Mouse (Mus musculus) cerebellum, adult 8-10 months (tissue): ENCODE measurements at regions not wholly inside any gene's neighbourhood (a gene's known extent, or its start where the extent isn't known, plus 50 kb on each side); places are given as distances from the start of the nearest gene placed in this dataset.

Experiments
- DNase-seq: peaks from one replicate; pipeline ENCODE4 v3.0.0; 2022

DNA sequence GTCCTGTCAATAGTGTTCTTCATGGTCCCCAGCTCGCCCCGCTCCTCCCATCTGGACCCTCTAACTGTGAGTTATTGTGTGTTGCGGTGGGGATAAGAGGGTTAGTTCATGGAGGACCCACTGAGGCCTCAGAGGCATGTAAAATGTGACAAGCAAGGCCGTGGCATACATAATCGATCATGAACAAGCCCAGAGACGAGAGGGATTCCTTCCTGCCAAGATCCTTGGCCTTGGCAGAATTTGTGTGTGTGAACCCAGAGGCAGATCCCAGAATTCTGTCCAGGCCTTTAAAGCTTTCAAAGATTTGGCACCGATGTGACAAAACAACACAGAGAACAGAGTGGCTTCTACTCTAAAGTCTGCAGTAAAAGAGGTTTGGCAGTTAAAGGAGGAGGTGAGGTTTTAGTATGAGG lies 146.4 kb upstream of the Spdye4c start:
- no peak for DNase-seq

- no peak for DNase-seq
Observed at GRCm38 (mm10) chr2:128445443-128445842, 145.6 kb upstream of the Spdye4c start.

GRCm38 (mm10) chr2:128449294-128449693 lies 141.7 kb upstream of the Spdye4c start:
- no peak for DNase-seq

- peak; percentile 16 for DNase-seq
Observed at GRCm38 (mm10) chr2:128450045-128450444, 141.0 kb upstream of the Spdye4c start.

DNA sequence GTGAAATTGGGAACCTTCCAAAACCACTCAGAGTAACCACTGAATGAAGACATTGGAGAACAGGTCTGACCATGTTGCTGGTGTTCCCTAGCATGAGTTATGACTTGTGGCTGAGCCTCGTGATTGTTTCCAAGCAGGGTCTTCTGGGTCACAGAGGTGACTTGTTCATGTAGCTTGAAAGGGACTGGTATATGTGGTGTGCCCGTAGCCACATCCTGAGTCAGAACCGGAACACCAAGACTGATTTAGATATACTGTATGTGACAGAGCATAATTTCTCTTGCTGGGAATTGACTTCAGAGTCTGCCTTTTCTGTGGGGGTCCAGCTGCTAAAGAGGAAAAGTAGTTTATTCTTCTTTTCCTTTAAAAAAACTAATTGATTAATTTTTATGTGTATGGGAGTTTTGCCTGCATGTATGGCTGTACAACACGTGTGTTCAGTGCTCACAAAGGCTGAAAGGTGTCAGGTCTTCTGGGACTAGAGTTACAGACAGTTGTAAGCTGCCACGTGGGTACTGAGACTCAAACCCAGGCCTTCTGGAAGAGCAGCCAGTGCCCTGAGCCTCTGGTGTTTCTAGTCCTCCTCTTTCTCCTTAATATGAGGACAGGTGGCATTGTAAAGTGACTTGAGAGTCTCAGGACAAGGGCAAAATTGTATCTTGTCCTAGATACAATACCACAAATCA lies 139.3 kb upstream of the Spdye4c start:
- no peak for DNase-seq

GRCm38 (mm10) chr2:128452582-128452981 lies 138.4 kb upstream of the Spdye4c start:
- DNase-seq: no peak

DNA sequence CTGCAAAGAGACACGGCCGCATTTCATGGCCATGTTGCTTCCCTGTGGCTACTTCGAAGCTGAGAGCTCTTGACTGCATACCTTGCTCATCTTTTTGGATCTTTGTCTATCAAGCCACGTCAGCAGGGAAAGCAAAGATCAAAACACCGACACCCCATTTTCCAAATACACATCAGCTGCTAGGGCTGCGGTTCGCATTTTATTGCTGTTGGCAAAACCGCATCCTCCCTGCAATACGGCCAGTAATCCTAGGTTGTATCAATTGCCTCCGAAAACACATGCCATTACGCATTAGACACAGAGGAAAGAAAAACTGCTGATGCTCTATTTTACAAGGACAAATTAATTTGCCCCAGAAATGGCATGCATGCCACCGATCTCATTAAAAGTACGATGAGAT lies 136.5 kb upstream of the Spdye4c start:
- no peak for DNase-seq

DNA sequence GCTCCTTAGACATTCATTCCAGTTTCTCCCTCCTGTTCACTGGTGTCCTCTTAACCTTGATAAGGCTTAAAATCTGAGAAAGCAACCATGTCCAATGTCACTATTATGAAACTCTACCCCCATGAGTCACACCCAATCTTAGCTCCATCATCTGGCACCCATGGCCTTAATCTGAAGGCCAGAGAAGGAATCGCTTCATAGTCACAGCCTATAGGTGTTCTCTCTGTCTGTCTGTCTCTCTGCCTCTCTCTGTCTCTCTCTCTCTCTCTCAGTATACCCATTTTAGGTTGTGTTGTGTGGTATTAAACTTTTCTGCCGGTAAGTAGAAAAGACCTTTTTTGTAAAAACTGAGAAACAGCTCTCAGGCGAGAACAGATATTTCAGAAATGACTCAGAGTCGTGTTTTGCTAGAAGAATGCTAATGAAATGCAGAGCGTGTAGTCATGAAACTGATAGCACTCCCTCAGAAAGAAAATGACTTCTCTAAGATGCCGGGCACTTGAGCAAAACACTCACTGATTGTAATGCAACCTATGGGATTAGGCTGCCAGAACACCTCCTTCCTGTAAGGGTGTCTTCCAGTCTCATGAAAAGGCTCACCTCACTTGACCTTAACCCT lies 133.3 kb upstream of the Spdye4c start:
- no peak for DNase-seq

GRCm38 (mm10) chr2:128465214-128465984 lies 125.6 kb upstream of the Spdye4c start:
- DNase-seq: peak; percentile 20

DNA sequence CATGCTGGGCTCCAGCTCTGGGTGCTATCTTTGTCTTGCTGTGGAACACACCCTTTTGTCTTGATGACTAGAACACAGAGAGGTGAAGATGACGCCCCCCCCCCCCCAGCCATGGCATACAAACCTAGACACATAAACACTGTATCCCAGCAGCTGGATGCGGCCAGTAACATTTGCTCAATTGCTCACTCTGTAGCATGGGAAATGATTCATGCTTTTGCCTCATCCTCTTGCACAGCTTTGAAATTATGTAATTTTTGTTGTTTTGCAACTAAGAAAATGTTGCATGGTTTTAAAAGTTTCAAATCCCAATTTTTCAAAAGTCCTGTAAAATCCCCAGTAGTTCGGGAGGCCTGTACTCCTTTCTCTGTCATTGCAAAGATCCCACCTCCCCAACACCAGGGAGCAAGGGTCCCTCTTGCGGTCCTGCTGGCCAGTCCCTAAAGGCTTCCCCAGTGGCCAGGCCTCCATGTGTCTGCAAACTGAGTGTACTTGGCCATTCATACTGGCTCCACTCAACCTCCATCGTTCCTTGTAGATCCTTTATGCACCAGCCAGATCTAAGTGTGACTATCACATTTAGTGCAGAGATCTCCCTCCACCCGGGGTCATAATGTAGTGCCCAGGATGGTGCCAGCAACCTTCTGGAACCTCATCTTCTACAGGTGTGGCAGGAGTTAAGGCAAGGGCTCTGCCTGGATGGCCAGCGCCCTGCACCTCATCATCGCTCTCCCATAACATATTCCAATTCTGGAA lies 123.3 kb upstream of the Spdye4c start:
- no peak for DNase-seq

DNA sequence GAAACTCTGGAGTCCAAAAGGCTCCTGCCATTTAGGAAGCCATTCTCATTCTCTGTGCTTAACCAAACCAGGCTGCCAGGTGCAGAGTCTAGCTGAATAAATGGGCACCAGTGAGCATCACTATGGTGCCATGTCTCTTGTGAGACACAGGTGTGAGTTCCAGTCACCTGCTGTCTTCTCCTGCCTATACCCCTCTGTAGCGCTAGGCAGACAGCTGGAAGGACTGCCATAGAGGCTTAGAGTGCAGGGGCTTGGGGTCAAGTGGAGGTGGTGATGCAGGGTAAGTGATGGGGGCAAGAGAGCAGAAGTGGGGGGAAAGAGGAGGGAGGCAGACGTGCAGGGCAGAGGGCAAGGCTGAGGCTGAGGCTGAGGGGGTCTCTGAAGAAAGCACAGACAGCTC lies 122.7 kb upstream of the Spdye4c start:
- no peak for DNase-seq

- DNase-seq: no peak
Observed at GRCm38 (mm10) chr2:128470351-128470750, 120.7 kb upstream of the Spdye4c start.

DNA sequence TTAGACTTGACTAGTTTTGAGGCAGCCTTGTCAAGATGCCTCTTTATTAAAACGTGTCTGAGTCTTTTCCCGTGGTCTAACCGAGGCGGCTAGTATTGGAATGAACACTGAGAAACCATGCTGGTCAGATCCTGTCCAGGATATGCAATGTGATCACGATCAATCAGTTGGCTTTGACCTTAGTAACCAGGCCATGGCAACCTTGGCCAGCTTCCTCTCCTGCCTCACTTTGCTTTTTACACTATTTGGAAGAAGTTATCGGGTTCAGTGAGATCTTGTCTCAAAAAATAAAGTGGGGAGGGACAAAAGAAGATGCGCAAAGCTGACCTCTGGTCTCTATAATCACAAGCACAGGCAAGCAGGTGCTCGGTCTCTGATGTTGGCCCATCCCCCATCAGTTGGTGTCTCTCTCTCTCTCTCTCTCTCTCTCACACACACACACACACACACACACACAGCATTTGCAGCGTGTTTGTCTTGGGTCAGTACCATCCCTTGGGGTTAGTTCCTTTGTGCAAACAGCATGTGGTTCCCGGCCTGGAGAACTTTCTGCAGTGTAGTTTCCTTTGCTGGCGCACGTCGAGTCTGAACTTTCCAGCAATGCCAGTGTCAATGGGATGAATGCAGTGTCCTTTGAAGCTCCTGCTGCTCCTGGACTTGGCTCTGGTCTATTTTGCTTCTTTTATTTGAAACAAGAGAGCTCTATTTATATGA lies 117.6 kb upstream of the Spdye4c start:
- DNase-seq: no peak

DNA sequence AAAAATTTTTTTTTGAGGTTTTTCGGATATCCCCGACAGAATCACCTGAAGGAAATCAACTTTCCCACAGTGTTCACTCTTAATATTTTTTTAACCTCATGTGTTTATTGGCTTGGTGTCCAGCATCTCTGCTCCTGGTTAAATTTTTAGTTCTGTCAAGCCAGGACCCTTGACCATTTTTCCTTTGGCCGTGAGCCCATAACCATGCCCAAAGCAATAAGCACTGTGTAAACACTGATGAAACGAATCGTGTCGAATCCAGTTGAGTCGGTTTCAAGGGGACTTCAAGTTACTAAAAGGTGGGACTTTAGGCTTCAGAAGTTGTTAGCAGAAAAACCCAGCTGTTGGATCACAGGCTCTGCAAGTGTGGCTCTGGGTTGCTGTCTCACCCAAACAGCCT lies 117.0 kb upstream of the Spdye4c start:
- no peak for DNase-seq

GRCm38 (mm10) chr2:128477242-128477641 lies 113.8 kb upstream of the Spdye4c start:
- no peak for DNase-seq

GRCm38 (mm10) chr2:128491217-128491877 lies 99.7 kb upstream of the Spdye4c start:
- no peak for DNase-seq

GRCm38 (mm10) chr2:128493871-128494270 lies 97.1 kb upstream of the Spdye4c start:
- DNase-seq: no peak

DNA sequence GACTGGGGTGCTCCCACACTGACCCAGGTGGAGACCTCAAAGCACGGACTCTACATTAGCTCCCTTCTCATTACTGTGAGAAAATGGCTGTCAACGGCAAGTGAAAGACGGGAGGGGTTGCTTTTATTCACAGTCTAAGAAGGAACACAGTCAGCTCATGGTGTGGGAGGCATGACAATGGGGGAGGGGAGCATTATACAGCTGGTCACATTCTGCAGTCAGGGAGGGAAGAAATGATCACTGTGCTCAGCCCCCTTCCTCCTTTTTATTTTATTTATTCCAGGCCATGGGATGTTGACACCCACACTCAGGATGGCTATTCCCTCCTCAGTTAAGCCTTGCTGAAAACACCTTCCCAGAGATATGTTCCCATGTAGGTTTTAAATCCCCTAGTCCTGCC lies 93.1 kb upstream of the Spdye4c start:
- no peak for DNase-seq

DNA sequence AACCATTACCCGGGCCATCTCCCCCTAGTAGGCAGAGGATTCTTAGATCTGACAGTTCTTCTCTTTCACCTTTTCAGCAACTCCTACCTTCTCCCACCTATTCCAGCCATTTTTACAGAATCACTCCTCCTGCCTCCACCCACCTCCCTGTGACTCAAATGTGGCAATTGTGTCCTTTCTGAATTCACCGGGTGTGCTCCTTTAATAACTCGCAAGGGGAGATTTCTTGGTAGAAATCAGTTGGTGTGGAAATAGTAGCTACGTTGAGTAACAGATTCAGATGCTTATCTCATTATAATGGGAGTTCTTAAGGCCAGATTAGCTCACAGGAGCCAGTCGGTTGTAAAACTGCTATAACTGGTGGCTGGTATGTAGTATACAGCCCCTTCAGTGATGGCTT lies 92.4 kb upstream of the Spdye4c start:
- DNase-seq: no peak

- no peak for DNase-seq
Observed at GRCm38 (mm10) chr2:128499575-128500184, 91.3 kb upstream of the Spdye4c start.

DNA sequence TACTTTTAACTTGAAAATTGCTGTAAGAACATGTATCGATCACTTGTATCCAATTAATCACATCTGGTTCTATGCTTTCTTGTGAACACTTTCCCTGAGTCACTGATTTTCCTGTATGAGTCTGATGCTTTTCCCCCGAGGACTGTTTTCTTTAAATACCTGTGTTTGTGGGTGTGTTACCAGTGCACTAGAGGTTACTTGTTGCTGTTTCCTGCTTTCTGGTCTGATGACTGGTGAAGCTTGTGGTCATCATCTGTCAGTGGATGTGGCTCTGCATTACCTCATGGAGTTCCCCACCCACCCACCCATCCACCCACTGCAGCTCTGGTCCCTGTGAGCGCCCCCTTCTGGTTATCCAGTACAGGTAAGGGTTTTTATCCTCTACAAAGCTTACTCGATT lies 88.3 kb upstream of the Spdye4c start:
- DNase-seq: no peak
